Comparison of ENCODE assay signal across 12 mouse cellular contexts in genomic region chr5:34512486-34512885, GRCm38 (mm10). TPM values are rescaled to one million over a fixed set of nuclear protein-coding genes. Genes with fewer than 3 reads are reported as not detected.
DNase-seq lines count a peak whose midpoint lies in the region; ATAC-seq and TF ChIP-seq lines count a peak whose summit lies in the region.
"Had no signal": no experiment of that assay in that cellular context is flagged by ENCODE, and none has a peak within 500 bp of the region (broad histone marks: within the 10 kb centered on the region; RNA-seq: fewer than 3 reads in every experiment).

No protein-coding gene starts in this region.

- H3K9me3 ChIP-seq in heart, embryonic 14.5 days (ENCODE audit: control insufficient read depth, low read length): no peaks in the 10 kb centered on the region
- 0 out of 2 replicates have a peak, but pooled peaks cover 3% of the 10 kb centered on the region for H3K9me3 ChIP-seq in embryonic facial prominence, embryonic 14.5 days (ENCODE audit: control insufficient read depth, low read length)
- H3K9me3 ChIP-seq in neural tube, embryonic 15.5 days (replicated peaks): no peaks in the 10 kb centered on the region

- no peak for DNase-seq in heart, postnatal 10 days
- DNase-seq in layer of hippocampus, adult 2 months (ENCODE audit: low spot score in 2 of 2): no peak
- no peak for DNase-seq in layer of hippocampus, adult 11-12 months (ENCODE audit: low spot score)
- no peak for DNase-seq in embryonic facial prominence, embryonic 14.5 days (ENCODE audit: low spot score)
- DNase-seq: adrenal gland, adult 8-10 months; B cell, adult 2 months; lung, postnatal 4 days; spleen, adult 18-20 months; thymus, postnatal 4 days had no signal

- peak overlapping the region; percentile 95 for H3K4me2 ChIP-seq in heart, embryonic 14.5 days (ENCODE audit: low read length)
- peak overlapping the region; percentile 97 for H3K4me2 ChIP-seq in embryonic facial prominence, embryonic 14.5 days (ENCODE audit: low read depth, low read length)
- peak overlapping the region; percentile 88; the same call in 1 of the 2 replicates for H3K4me2 ChIP-seq in neural tube, embryonic 15.5 days

- WGBS in heart, embryonic 14.5 days: 86% methylated on average over 3 of the region's 3 CpGs
- 81% methylated on average over 3 of the region's 3 CpGs for whole genome bisulfite sequencing in embryonic facial prominence, embryonic 14.5 days
- 85% methylated on average over 3 of the region's 3 CpGs for WGBS in neural tube, embryonic 15.5 days

- 0 out of 4 replicates have a peak overlapping the region, but pooled peaks of 1 of the 2 experiments have one; percentile 89 for H3K4me3 ChIP-seq in heart, embryonic 14.5 days (ENCODE audit: control insufficient read depth in 1 of 2, insufficient read depth in 1 of 2, low read depth in 1 of 2, low read length in 2 of 2)
- peak overlapping the region; percentile 87; the same call in 1 of the 2 replicates for H3K4me3 ChIP-seq in layer of hippocampus, adult 2 months
- H3K4me3 ChIP-seq in embryonic facial prominence, embryonic 14.5 days (ENCODE audit: low read depth, low read length): peak overlapping the region; percentile 79; the same call in 1 of the 2 replicates
- no peak overlapping the region for H3K4me3 ChIP-seq in neural tube, embryonic 15.5 days (replicated peaks)

- no peak for TF ChIP-seq CTCF in layer of hippocampus, adult 2 months (conservative IDR thresholded peaks at IDR 0.05)

- no peaks in the 10 kb centered on the region for H3K36me3 ChIP-seq in heart, embryonic 14.5 days (ENCODE audit: control insufficient read depth, insufficient read depth, low read length)
- H3K36me3 ChIP-seq in embryonic facial prominence, embryonic 14.5 days (ENCODE audit: control insufficient read depth, insufficient read depth, low read length): no peaks in the 10 kb centered on the region
- H3K36me3 ChIP-seq in neural tube, embryonic 15.5 days: no peaks in the 10 kb centered on the region

- H3K27me3 ChIP-seq in heart, embryonic 14.5 days (ENCODE audit: control insufficient read depth, insufficient read depth, low read length): no peaks in the 10 kb centered on the region
- no peaks in the 10 kb centered on the region for H3K27me3 ChIP-seq in embryonic facial prominence, embryonic 14.5 days (replicated peaks; ENCODE audit: control insufficient read depth, insufficient read depth, low read length)
- 0 out of 2 replicates have a peak, but pooled peaks cover 7% of the 10 kb centered on the region for H3K27me3 ChIP-seq in neural tube, embryonic 15.5 days (replicated peaks)

- ATAC-seq in heart, embryonic 14.5 days (ENCODE audit: insufficient number of reproducible peaks, insufficient read depth, low FRiP score, low read depth): no peak
- ATAC-seq in embryonic facial prominence, embryonic 14.5 days (ENCODE audit: low read depth): no peak
- no peak for ATAC-seq in neural tube, embryonic 15.5 days (ENCODE audit: low FRiP score)
- no peak for ATAC-seq in megakaryocyte-erythroid progenitor cell, adult 5-6 weeks (replicated peaks; ENCODE audit: low FRiP score, low TSS enrichment, poor library complexity, severe bottlenecking)

- no peak overlapping the region; the same call in 1 of the 2 replicates for H3K9ac ChIP-seq in heart, embryonic 14.5 days (ENCODE audit: low read length)
- H3K9ac ChIP-seq in embryonic facial prominence, embryonic 14.5 days (ENCODE audit: low read depth, low read length): no peak overlapping the region
- H3K9ac ChIP-seq in neural tube, embryonic 15.5 days (replicated peaks): no peak overlapping the region

- peaks cover 10 to 24% of the 10 kb centered on the region in 2 experiments for H3K4me1 ChIP-seq in heart, embryonic 14.5 days (ENCODE audit: control insufficient read depth in 2 of 2, insufficient read depth in 2 of 2, low read length in 2 of 2)
- H3K4me1 ChIP-seq in embryonic facial prominence, embryonic 14.5 days (ENCODE audit: control insufficient read depth, insufficient read depth, low read length): peaks cover 4% of the 10 kb centered on the region
- peaks cover 6% of the 10 kb centered on the region; the same call in 1 of the 2 replicates for H3K4me1 ChIP-seq in neural tube, embryonic 15.5 days

- no peak overlapping the region for H3K27ac ChIP-seq in heart, embryonic 14.5 days (replicated peaks in 1 of 2; ENCODE audit: control insufficient read depth in 1 of 2, insufficient read depth in 1 of 2, low read depth in 2 of 2, low read length in 2 of 2)
- H3K27ac ChIP-seq in layer of hippocampus, adult 2 months: no peak overlapping the region
- H3K27ac ChIP-seq in embryonic facial prominence, embryonic 14.5 days (replicated peaks; ENCODE audit: low read depth, low read length): no peak overlapping the region
- no peak overlapping the region for H3K27ac ChIP-seq in neural tube, embryonic 15.5 days (replicated peaks)

- intact Hi-C loops in heart, postnatal 10 days (cut with DNase I): no loop called here

RNA-seq across cellular contexts. Expression of gene Tnip2, which starts 1.3 kb away (rescaled TPM):
- polyA plus RNA-seq in heart, embryonic 14.5 days (2014; fragmentation: Nextera tagmentation; extraction: Ambion mirVana): 17.0 and 19.9 TPM in 2 replicates
- 1 to 10 TPM; 7.8 to 9.1 TPM for total RNA-seq in heart, postnatal 10 days (2021)
- total RNA-seq in layer of hippocampus, adult 2 months (2021): 10 to 100 TPM; 29.9 to 30.9 TPM
- polyA plus RNA-seq in embryonic facial prominence, embryonic 14.5 days (2014; fragmentation: Nextera tagmentation; extraction: Ambion mirVana): 14.8 and 16.0 TPM in 2 replicates
- polyA plus RNA-seq in neural tube, embryonic 15.5 days (2015; fragmentation: Nextera tagmentation; extraction: Ambion mirVana): 13.2 and 18.2 TPM in 2 replicates
- 4.8 and 14.9 TPM in 2 replicates for total RNA-seq in megakaryocyte-erythroid progenitor cell, adult 5-6 weeks (2014; fragmentation: Nextera tagmentation)
- total RNA-seq in megakaryocyte-erythroid progenitor cell, adult 5-6 weeks (2017): 5.0 and 13.8 TPM in 2 replicates

RNA-seq across cellular contexts. Expression of gene Sh3bp2, which starts 13.2 kb away (rescaled TPM):
- 3.5 and 6.8 TPM in 2 replicates for polyA plus RNA-seq in heart, embryonic 14.5 days (2014; fragmentation: Nextera tagmentation; extraction: Ambion mirVana)
- total RNA-seq in heart, postnatal 10 days (2021): 1 to 10 TPM; 3.6 to 6.7 TPM
- 1 to 10 TPM; 3.3 to 6.6 TPM for total RNA-seq in layer of hippocampus, adult 2 months (2021)
- polyA plus RNA-seq in embryonic facial prominence, embryonic 14.5 days (2014; fragmentation: Nextera tagmentation; extraction: Ambion mirVana): 8.7 and 10.1 TPM in 2 replicates
- polyA plus RNA-seq in neural tube, embryonic 15.5 days (2015; fragmentation: Nextera tagmentation; extraction: Ambion mirVana): 17.9 and 22.6 TPM in 2 replicates
- total RNA-seq in megakaryocyte-erythroid progenitor cell, adult 5-6 weeks (2014; fragmentation: Nextera tagmentation): 10.2 and 13.1 TPM in 2 replicates
- total RNA-seq in megakaryocyte-erythroid progenitor cell, adult 5-6 weeks (2017): 3.3 and 4.2 TPM in 2 replicates
